Mouse (Mus musculus) forebrain, postnatal 0 days (tissue): Measurements from ENCODE around the gene Slc24a1. TPM values are rescaled to one million over a fixed set of nuclear protein-coding genes. Genes with fewer than 3 reads are reported as not detected.
A peak's percentile ranks its signal among the peaks of the same experiment; 100 is the strongest.

Source experiments
- ATAC-seq: fragments of 200-750 bp; cut with Nextera tagmentation; 2 replicates; pipeline ENCODE4 v1.8.0; 2017; ENCODE audit warnings: mild to moderate bottlenecking, moderate library complexity
- DNase-seq: peaks from one replicate; pipeline ENCODE4 v3.0.0-alpha.2; 2015
- H3K27ac ChIP-seq: fragments of 300-500 bp; sonication (generic); 2 replicates; pipeline ENCODE4 v1.5.1; 2014; ENCODE audit warnings: low read depth, mild to moderate bottlenecking, antibody characterized with exemption, low read length, moderate library complexity, mixed read lengths
- H3K27me3 ChIP-seq: fragments of 300-500 bp; sonication (generic); 2 replicates; pipeline ENCODE4 v1.6.1; 2014; ENCODE audit warnings: mild to moderate bottlenecking, low read length, mixed read lengths; ENCODE audit not compliant: insufficient read depth
- H3K36me3 ChIP-seq: fragments of 300-500 bp; sonication (generic); 2 replicates; pipeline ENCODE4 v1.6.1; 2014; ENCODE audit warnings: mild to moderate bottlenecking, moderate library complexity; ENCODE audit not compliant: insufficient read depth
- H3K4me1 ChIP-seq: fragments of 300-500 bp; sonication (generic); 2 replicates; pipeline ENCODE4 v1.6.1; 2014; ENCODE audit warnings: antibody characterized with exemption; ENCODE audit not compliant: insufficient read depth
- H3K4me2 ChIP-seq: fragments of 300-500 bp; sonication (generic); 2 replicates; pipeline ENCODE4 v1.6.1; 2014; ENCODE audit warnings: low read depth, mild to moderate bottlenecking, moderate library complexity
- H3K4me3 ChIP-seq: fragments of 300-500 bp; sonication (generic); 2 replicates; pipeline ENCODE4 v1.5.1; 2014; ENCODE audit warnings: low read depth, low read length, mixed read lengths
- H3K9ac ChIP-seq: fragments of 300-500 bp; sonication (generic); 2 replicates; pipeline ENCODE4 v1.6.1; 2014; ENCODE audit warnings: mild to moderate bottlenecking
- H3K9me3 ChIP-seq: fragments of 300-500 bp; sonication (generic); 2 replicates; pipeline ENCODE4 v1.6.1; 2016; ENCODE audit warnings: low read length
- CTCF ChIP-seq: sonication (generic); IDR thresholded peaks from 2 replicates; pipeline ENCODE4 v1.5.1; 2016; ENCODE audit warnings: antibody characterized with exemption, control low read depth, low read depth
- WGBS: fragments of 180-500 bp; shearing (Covaris S2); extraction: QIAGEN DNeasy Blood & Tissue Kit; methylation state at CpG from one replicate; pipeline ENCODE4 v1.1.7; 2014; 5-methylcytosine and 5-hydroxymethylcytosine counted together
- polyA plus RNA-seq: library from polyadenylated mRNA; unstranded; fragments of >200 nt; fragmentation: Nextera tagmentation; extraction: Ambion mirVana; gene quantifications from 2 replicates; pipeline ENCODE4 v1.2.1, GENCODE M21; 2015
- total RNA-seq: library from RNA; depleted of rRNA; stranded (reverse); fragments of >200 nt; gene quantifications from 2 replicates; pipeline ENCODE4 v1.2.3, GENCODE M21; 2014

Slc24a1 gene
- total and polyA plus RNA-seq, 2 experiments from 2014 or later: 0.24 to 0.34 TPM

GRCm38 (mm10) chr9:64952055-64952454 is 648 bp upstream of the Slc24a1 start:
- ATAC-seq (peak; percentile 78), DNase-seq (peak; percentile 18)
- H3K27ac ChIP-seq: no peak overlapping the region
- H3K4me3 ChIP-seq: no peak overlapping the region
- no peak overlapping the region for H3K9ac ChIP-seq
- H3K4me1 ChIP-seq: no peaks in the 10 kb centered on the region
- 12% methylated on average over 5 of the region's 5 CpGs for WGBS
- no peak overlapping the region for H3K4me2 ChIP-seq
- no peaks in the 10 kb centered on the region for H3K27me3 ChIP-seq
- no peaks in the 10 kb centered on the region for H3K36me3 ChIP-seq
- no peaks in the 10 kb centered on the region for H3K9me3 ChIP-seq
- TF ChIP-seq CTCF: no peak

DNA sequence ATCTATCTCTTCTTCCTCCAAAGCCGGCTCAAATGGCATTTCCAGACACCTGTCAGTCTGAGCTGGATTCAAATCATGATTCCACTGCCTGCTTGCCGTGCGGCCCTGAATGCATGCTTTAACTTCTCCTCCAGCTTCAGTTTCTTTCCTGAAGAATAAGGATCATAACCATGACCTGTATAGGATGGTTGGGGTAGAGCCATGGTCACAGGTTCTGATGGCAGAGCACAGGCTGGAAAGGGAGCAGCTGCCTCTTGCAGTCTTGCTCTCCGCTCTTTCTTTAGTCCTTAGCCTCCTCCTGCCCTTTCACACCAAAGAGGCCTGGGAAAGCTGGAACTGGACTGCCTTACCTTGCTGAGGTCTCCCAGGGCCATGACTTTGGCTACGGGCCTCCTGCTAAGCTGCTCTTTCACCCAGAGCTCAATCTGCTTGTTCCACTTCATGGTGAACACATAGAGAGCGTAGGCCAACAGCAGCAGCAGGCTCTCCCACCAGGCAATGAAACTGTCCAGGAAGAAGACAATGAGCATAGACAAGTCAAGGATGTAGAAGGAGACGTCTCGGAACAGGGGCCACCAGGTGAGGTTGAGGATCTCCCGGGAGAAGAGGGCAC is 3.8 kb downstream of the Slc24a1 start:
- Histone ChIP-seq H3K4me1 (no peaks in the 10 kb centered on the region), H3K27ac (no peak overlapping the region), H3K9me3 (no peaks in the 10 kb centered on the region), H3K4me3 (no peak overlapping the region), H3K4me2 (no peak overlapping the region), H3K36me3 (no peaks in the 10 kb centered on the region), H3K9ac (no peak overlapping the region), H3K27me3 (no peaks in the 10 kb centered on the region)
- ATAC-seq: no peak
- no peak for DNase-seq
- WGBS: 87% methylated on average over 9 of the region's 9 CpGs
- TF ChIP-seq CTCF: no peak

DNA sequence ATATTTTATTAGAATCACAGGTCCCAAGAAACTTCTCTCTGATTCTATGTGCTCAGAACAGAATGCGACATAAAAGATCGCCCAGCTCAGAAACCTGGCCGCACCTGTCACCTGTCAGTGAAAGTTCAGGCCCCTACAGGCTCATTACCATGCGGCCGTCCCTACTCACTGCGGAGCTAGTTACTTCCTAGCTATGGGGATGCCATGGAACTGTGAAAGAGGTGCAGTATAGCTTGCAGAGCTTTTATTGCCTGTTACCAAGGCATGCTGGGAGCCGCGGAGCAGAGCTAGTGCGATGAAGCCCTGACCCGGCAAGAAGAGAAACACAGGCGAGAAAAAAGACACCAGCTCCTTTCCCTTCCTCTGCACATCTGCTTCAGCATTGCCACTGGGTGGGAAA is 7.4 kb downstream of the Slc24a1 start:
- no peaks in the 10 kb centered on the region for H3K27me3 ChIP-seq
- ATAC-seq (no peak), DNase-seq (no peak)
- H3K4me1 ChIP-seq: no peaks in the 10 kb centered on the region
- 28% methylated on average over 11 of the region's 11 CpGs for WGBS
- H3K9ac ChIP-seq: no peak overlapping the region
- no peaks in the 10 kb centered on the region for H3K36me3 ChIP-seq
- no peaks in the 10 kb centered on the region for H3K9me3 ChIP-seq
- H3K4me2 ChIP-seq: no peak overlapping the region
- H3K27ac ChIP-seq: no peak overlapping the region
- H3K4me3 ChIP-seq: no peak overlapping the region
- no peak for TF ChIP-seq CTCF

DNA sequence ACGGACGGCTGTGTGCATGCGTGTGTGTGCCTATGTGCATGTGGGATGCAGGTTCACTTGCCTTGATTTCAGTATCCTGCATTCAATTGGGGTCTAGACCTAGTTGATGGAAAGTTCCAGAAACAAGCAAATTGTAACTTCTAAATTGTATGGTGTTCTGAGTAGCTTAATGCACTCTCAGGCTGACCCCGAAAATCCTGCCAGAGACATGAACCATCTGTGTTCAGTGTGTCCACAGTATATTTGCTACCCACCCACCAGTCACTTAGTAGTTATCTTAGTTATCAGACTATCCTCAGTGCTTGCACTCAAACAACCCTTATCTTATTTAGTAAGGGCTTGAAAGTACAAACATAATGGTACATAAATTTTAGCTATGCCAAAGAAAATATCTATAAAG is 9.8 kb downstream of the Slc24a1 start:
- no peaks in the 10 kb centered on the region for H3K27me3 ChIP-seq
- H3K9me3 ChIP-seq: no peaks in the 10 kb centered on the region
- no peak overlapping the region for H3K9ac ChIP-seq
- WGBS: 85% methylated on average over 4 of the region's 4 CpGs
- H3K4me2 ChIP-seq: no peak overlapping the region
- TF ChIP-seq CTCF: no peak
- H3K4me1 ChIP-seq: no peaks in the 10 kb centered on the region
- no peak for ATAC-seq
- no peaks in the 10 kb centered on the region for H3K36me3 ChIP-seq
- DNase-seq: no peak
- H3K4me3 ChIP-seq: no peak overlapping the region
- H3K27ac ChIP-seq: no peak overlapping the region

DNA sequence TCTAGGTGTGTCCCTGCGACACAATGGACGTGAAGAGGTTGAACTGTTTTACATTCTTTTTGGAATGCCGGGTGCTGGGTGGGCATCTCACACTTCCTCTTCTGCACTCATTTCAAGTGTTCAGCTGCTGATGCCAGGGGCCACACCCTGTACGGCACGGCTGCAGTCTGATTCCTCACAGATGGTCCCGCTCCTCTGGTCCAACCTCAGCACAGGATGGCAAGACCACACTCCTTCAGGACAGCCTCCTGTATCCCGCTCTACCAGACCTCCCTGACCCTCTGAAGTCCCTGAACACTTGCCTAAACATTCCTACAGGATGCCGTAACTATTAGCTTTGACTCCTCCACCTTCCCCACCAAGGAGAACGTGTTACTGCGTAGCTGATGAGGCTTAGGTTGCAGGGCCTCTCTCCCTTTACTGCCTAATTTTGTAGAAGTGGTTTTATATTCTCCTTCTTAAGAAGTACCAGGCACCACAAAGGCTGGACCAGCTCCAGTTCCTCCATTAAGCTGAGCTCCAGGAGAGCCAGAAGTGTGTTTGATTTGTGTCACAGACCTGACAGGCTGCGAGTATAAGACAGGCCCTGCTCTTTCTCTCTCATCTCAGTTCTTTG is 10.6 kb downstream of the Slc24a1 start:
- 82% methylated on average over 11 of the region's 11 CpGs for WGBS
- Histone ChIP-seq H3K4me3 (no peak overlapping the region), H3K27ac (no peak overlapping the region), H3K4me2 (no peak overlapping the region), H3K9ac (no peak overlapping the region), H3K36me3 (no peaks in the 10 kb centered on the region), H3K27me3 (no peaks in the 10 kb centered on the region), H3K9me3 (no peaks in the 10 kb centered on the region), H3K4me1 (no peaks in the 10 kb centered on the region)
- ATAC-seq (no peak), DNase-seq (no peak)
- TF ChIP-seq CTCF: no peak

GRCm38 (mm10) chr9:64939790-64940189 is 11.6 kb downstream of the Slc24a1 start:
- H3K27ac ChIP-seq: no peak overlapping the region
- ATAC-seq (no peak), DNase-seq (no peak)
- H3K4me3 ChIP-seq: no peak overlapping the region
- WGBS: 79% methylated on average over 2 of the region's 2 CpGs
- no peak overlapping the region for H3K4me2 ChIP-seq
- H3K4me1 ChIP-seq: no peaks in the 10 kb centered on the region
- TF ChIP-seq CTCF: no peak
- no peaks in the 10 kb centered on the region for H3K36me3 ChIP-seq
- no peaks in the 10 kb centered on the region for H3K9me3 ChIP-seq
- H3K27me3 ChIP-seq: no peaks in the 10 kb centered on the region
- H3K9ac ChIP-seq: no peak overlapping the region

GRCm38 (mm10) chr9:64939281-64939680 is 12.1 kb downstream of the Slc24a1 start:
- DNase-seq (no peak), ATAC-seq (no peak)
- no peak for TF ChIP-seq CTCF
- WGBS: 62% methylated on average over 4 of the region's 4 CpGs
- Histone ChIP-seq H3K27ac (no peak overlapping the region), H3K4me2 (no peak overlapping the region), H3K36me3 (no peaks in the 10 kb centered on the region), H3K27me3 (no peaks in the 10 kb centered on the region), H3K9me3 (no peaks in the 10 kb centered on the region), H3K9ac (no peak overlapping the region), H3K4me3 (no peak overlapping the region), H3K4me1 (no peaks in the 10 kb centered on the region)
